Mouse (Mus musculus): ENCODE results near the gene Zer1. TPM values are rescaled to one million over a fixed set of nuclear protein-coding genes. Genes with fewer than 3 reads are reported as not detected.
"Not testable (repeated sequence)": the region's sequence is repeated elsewhere in the genome, so short reads cannot be mapped to it uniquely, and the experiment has no call there.

The Zer1 gene
- 100 to 1,000 TPM; 191 to 213 TPM for total RNA-seq (2021)

DNA sequence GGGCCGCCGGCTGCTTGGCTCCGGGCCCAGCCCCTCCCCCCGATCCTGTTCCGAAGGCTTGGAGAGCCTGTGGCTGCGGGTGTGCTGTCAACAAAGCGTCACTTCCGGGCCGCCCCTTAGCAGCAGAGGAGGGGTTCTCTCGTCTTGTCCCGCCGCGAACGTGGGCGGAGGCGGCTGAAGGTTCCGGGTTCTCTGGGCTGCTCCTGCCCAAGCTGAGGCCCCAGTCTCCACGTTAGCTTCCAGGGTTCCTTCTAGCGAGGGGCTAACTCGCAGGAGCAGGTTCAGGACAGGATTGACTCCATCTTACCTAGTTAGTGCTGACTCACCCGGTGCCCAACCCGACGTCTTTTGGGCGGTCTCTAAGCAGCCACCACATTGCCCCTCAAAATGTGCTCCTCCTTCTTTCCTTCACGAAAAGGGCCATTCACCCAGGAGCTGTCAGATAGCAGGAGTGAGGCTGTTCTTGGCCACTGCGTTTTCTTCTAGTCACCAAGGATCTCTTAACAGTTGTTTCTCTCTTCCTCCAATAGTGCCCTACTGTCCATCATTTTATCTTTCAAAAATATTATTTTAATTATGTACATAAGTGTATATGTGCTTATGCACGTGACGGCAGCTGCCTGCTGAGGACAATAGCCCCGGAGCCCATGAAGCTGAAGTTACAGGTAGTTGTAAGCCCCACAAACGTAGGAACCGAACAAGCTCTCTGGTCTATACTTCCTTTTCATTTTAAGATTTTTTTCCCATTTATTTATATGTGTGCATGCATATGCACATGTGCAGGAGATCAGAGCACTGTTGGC lies at the start of gene Zer1:
Gene Zer1 (minus strand): TSS at position 114 of the 803 bp plus-strand sequence.
- peak; percentile 89 to 92 for DNase-seq (ENCODE audit: extremely low spot score in 1 of 2, low spot score in 1 of 2)

DNA sequence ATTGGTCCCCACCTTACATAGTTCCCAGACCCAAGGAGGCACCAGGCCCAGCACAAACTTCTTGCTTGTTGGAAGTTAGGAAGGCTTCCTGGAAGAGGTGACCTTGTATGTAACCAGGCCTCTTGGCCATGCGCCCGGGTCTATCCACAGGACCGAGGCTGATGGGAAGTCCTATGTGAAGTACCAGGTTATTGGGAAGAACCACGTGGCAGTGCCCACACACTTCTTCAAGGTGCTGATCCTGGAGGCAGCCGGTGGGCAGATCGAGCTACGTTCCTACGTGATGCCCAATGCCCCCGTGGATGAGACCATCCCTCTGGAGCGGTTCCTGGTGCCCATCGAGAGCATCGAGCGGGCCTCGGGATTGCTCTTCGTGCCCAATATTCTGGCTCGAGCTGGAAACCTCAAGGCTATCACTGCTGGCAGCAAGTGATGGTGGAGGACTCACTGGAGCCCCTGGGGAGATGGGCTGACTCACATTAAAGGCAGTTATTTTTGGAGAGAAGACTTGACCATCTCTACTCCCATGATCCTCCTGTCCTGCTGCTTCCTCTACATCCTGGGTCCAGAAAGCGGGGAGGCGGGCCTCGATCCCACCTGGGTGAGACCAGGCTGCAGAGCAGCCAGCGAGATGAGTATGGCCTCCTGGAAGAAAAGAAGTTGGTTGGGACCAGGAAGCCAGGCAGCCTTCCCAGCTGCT lies 49.3 kb upstream of the Zer1 start:
- DNase-seq (ENCODE audit: extremely low spot score in 1 of 2, low spot score in 1 of 2), result no peak

DNA sequence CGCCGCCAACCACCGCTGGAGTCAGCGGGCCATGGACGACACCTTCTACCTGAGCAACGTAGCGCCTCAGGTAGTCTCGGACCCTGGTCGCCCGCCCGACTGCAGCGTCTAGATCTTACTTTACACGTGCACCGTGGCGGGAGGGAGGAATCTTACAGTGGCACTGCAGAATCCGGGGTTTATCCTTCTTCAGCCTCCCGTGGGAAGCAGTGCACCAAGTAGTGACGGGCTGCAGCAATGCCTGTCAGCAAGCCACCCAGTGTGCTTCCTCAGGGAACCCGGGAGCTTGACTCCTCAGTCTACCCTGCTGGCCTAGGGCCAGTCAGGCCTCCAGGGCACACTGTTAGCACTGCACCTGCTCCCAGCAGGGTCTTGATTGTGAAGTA lies 47.6 kb upstream of the Zer1 start:
- peak in 1 of 2 experiments; percentile 16 for DNase-seq (ENCODE audit: extremely low spot score in 1 of 2, low spot score in 1 of 2)

DNA sequence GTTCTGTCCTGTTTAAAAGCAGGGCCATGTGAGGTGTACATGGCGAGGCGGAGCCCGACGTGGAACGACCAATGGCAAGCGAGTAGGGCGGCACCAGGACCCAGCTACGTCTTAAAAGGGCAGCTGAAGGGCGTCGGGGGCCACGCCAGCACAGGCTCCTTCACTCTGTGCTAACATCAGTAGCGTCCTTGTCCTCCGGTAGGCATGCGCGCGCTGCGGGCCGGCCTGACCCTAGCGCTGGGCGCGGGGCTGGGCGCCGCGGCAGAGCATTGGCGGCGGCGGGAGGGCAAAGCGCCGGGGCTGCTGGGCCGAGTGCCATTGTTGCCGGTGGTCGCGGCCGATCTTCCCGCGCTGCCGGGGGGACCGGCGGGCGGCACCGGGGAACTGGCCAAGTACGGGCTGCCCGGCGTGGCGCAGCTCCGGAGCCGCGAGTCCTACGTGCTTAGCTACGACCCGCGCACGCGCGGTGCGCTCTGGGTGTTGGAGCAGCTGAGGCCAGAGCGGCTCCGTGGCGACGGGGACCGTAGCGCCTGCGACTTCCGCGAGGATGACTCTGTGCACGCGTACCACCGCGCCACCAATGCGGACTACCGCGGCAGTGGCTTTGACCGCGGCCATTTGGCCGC lies 47.1 kb upstream of the Zer1 start, which contains the start of gene Endog:
Gene Endog (plus strand): TSS at position 123 of the 626 bp plus-strand sequence.
- peak; percentile 79 to 84 for DNase-seq (ENCODE audit: extremely low spot score in 1 of 2, low spot score in 1 of 2)

DNA sequence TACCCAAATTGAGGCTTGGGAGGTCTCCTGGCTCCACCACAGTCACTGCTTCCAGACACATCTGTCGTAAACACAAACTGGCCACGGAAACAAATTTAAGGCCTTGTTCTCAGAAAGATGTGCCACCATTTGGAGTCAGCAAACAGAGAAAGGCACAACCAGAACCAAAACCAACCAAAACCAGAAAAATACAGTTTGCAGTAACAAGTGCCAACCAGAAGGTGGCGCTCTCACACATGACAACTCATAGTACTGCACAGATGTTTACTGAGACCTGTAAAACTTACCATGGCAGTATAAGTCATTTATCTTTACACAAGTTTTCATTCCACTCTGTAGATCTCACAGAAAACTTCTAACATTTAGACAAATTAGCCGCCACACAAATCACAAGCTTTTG lies 42.3 kb upstream of the Zer1 start:
- no peak for DNase-seq (ENCODE audit: extremely low spot score in 1 of 2, low spot score in 1 of 2)

DNA sequence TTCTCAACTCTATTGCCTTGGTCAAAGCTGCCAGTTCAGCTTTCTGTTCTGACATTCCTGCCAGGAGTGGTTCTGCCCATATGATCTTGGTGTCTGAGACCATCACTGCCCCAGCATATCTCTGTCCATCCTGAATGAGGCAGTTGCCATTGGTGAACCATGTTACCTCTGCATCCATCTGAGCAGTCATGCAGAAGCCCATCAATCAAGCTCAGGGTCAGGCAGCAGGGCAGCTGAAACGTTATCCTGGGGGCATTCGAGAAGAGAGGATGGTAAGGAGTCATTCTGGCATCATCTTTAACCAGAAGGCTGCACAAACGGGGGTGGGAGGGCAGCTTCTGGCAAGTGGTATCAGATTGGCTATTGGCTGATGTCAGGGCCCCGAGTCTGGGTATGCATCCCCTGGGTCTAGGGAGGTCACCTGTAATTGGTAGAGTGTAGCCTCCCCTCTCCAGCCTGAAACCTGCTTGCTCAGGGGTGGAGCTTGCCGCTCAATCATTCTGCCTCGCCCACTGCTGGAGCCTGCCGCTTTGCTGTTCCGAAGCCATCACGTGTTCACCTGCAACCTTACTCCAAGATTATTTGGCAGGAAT lies 40.1 kb upstream of the Zer1 start:
- no peak for DNase-seq (ENCODE audit: extremely low spot score in 1 of 2, low spot score in 1 of 2)

DNA sequence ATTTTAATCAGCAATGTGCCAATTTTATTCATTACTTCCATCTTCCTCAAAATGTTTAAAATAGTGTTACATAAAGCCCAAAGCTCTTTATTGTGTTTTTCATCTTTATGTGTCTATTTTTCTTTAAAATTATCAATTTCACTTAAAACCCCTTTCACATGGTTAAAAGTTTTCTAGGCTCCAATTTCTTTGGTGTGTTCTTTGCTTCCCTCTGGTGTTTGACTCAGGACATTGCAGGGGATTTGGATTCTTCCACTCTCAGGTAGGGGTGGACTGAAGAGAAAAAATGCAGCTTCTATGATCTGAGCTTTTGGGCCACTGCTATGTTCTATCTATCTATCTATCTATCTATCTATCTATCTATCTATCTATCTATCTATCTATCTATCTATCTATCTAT lies 37.4 kb upstream of the Zer1 start:
- DNase-seq (ENCODE audit: extremely low spot score in 1 of 2, low spot score in 1 of 2), result peak in 1 of 2 experiments; percentile 50

DNA sequence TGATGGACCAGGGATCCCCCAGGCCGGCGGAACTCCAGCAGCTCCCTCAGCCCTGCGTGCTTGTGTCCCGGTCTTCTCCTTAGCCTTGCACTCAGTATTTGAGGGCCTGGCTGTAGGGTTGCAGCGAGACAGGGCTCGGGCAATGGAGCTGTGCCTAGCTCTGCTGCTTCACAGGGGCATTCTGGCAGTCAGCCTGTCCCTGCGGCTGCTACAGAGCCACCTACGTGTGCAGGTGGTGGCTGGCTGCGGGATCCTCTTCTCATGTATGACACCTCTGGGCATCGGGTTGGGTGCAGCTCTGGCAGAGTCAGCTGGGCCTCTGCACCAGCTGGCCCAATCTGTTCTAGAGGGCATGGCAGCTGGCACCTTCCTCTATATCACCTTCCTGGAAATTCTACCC lies 35.5 kb upstream of the Zer1 start:
- not testable (repeated sequence) for DNase-seq (ENCODE audit: extremely low spot score in 1 of 2, low spot score in 1 of 2)

- DNase-seq (ENCODE audit: extremely low spot score in 1 of 2, low spot score in 1 of 2), result no peak
Measured at GRCm38 (mm10) chr2:30152616-30153015, 28.2 kb upstream of the Zer1 start.

DNA sequence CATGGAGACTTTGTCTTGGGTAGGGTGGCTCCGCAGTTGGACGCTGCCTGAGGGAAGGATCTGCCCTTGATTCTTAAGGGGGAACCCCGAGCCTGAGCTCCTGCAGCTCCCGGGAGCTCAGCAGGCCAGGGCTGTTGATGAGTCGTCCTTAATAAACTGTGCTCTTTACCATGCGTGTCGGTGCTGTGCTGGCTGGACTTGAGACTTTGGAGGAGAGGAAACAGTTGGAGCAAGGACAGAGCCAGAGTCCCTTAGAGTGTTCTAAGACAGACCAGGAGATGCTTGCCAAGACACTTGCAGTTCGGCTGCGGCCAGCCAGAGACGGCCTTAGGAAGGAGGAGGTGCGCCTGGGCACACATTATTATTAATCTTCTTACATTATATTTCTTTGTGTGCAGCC lies 27.5 kb upstream of the Zer1 start:
- DNase-seq (ENCODE audit: extremely low spot score in 1 of 2, low spot score in 1 of 2), result no peak

DNA sequence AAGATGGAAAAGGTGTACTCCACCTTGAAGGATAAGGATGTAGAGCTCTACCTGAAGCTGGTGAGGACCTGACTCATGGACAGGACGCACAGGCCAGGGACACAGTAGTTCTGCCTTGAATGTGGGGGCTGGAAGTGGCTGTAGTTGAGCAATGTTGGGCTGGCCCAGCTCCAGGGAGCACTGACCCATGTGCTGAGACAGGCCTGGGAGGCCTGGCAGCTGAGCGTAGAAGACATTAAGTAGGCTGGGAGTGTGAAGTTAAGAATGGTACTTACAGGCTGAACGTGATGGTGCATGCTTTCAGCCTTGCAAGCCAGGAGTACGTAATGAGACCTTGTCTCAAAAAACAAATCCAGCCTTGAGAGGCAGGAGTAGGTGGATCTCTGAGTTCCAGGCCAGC lies 23.1 kb upstream of the Zer1 start:
- DNase-seq (ENCODE audit: extremely low spot score in 1 of 2, low spot score in 1 of 2), result no peak

- DNase-seq (ENCODE audit: extremely low spot score in 1 of 2, low spot score in 1 of 2), result no peak
Measured at GRCm38 (mm10) chr2:30144436-30144835, 20.1 kb upstream of the Zer1 start.

DNA sequence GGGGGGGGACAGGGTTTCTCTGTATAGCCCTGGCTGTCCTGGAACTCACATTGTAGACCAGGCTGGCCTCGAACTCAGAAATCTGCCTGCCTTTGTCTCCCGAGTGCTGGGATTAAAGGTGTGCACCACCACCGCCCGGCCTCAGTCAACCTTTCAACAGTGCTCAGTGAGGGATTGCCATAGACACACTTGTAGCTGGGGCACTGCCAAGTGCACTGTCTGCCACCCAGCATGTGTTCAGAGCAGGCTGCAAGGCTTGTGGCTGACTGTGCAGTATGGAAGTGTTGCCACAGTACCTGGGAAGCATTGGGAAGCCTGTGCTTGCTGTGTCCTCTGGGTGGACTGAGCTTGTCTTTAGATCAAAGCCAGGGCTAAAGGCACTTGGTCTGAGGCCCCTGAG lies 15.6 kb upstream of the Zer1 start:
- DNase-seq (ENCODE audit: extremely low spot score in 1 of 2, low spot score in 1 of 2), result not testable (repeated sequence)

GRCm38 (mm10) chr2:30136458-30136857 lies 12.1 kb upstream of the Zer1 start:
- DNase-seq (ENCODE audit: extremely low spot score in 1 of 2, low spot score in 1 of 2), result no peak

DNA sequence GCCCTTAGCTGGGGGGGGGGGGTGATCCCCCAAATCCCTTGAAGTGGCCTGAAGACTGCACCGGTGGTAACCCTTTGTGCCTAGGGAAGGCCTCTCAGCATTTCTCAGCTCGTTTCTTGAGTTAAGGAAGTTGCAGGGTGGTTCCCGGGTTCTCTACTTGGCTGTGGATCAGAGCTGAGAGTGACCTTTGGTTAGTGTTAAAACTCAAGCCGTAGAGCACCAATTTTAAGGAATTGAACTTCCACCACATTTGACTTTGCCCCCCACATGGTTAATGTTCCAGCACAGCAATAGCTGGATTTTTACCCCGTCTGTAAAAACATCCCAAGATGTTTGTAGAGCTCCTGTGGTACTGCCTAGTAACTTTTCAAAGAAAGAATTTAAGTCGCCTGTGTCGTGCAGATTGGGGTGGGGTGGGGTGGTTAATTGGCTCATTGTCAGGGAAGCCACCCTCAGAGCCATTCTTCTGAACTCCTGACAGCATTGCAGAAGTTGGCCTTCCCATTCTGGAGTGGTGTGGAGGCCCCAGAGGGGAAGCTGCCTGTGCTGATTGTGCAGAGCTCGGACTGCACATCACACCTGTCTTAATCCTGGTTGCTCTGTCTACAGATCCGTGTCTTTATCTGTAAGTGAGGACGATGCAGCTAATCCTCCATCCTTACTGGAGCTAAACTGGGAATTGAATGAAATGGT lies 10.7 kb upstream of the Zer1 start:
- DNase-seq (ENCODE audit: extremely low spot score in 1 of 2, low spot score in 1 of 2), result no peak

- no peak for DNase-seq (ENCODE audit: extremely low spot score in 1 of 2, low spot score in 1 of 2)
Measured at GRCm38 (mm10) chr2:30134378-30134711, 10.0 kb upstream of the Zer1 start.

- peak; percentile 92 to 97 for DNase-seq (ENCODE audit: extremely low spot score in 1 of 2, low spot score in 1 of 2)
Measured at GRCm38 (mm10) chr2:30133613-30134377, 9.4 kb upstream of the Zer1 start, which contains the start of gene Tbc1d13. Gene Tbc1d13 (plus strand): TSS chr2:30133746.

GRCm38 (mm10) chr2:30132801-30133612 lies 8.6 kb upstream of the Zer1 start:
- DNase-seq (ENCODE audit: extremely low spot score in 1 of 2, low spot score in 1 of 2), result no peak

DNA sequence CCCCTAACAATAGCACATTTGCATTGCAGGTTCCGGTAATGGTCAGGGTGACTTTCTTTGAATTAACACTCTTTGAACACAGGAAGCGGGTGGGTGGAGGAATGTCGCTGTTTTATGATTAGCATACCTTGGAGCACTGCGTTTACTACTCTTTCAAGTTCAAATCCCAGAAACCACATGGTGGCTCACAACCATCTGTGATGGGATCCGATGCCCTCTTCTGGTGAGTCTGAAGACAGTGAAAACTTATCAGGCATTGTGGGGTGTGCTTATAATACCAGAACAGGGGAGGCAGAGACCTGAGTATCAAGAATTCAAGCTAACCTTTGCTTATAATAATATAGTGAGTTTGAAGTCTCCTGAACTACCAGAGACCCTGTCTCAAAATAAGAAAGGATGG lies 6.9 kb upstream of the Zer1 start:
- DNase-seq (ENCODE audit: extremely low spot score in 1 of 2, low spot score in 1 of 2), result not testable (repeated sequence)

Data from layer of hippocampus, postnatal 25 days (tissue).